Mouse (Mus musculus): ENCODE results near the gene Tmprss5.

- TF ChIP-seq POLR2A (IDR thresholded peaks at IDR 0.05; ENCODE audit: insufficient read depth, low read length) = no peak
- TF ChIP-seq CTCF (IDR thresholded peaks at IDR 0.05; ENCODE audit: low read depth, low read length) = no peak
Observed at GRCm38 (mm10) chr9:49050901-49051300, 30.2 kb upstream of the Tmprss5 start.

Measured in ES-Bruce4 (cell line).